Mouse (Mus musculus) CH12.LX (cell line): ENCODE data around the gene Chchd3. TPM values are rescaled to one million over a fixed set of nuclear protein-coding genes. Genes with fewer than 3 reads are reported as not detected.

Experiments
- DNase-seq: peaks from one replicate; pipeline ENCODE4 v3.0.0-alpha.2; 2013; ENCODE audit errors: extremely low read depth
- H3K27ac ChIP-seq: 2 replicates; pipeline ENCODE4 v1.5.1; 2012; ENCODE audit warnings: low read depth, mild to moderate bottlenecking, control low read depth, moderate library complexity; ENCODE audit not compliant: insufficient read depth
- H3K27me3 ChIP-seq: replicated peaks from 2 replicates; pipeline ENCODE3; 2012; ENCODE audit warnings: inconsistent platforms
- H3K36me3 ChIP-seq, 2 experiments: replicated peaks in 1 of 2; 2 replicates each; pipeline versions ENCODE3 to v1.6.1; 2012; ENCODE audit warnings: inconsistent platforms in 1 of 2, low read length in 1 of 2, mild to moderate bottlenecking in 1 of 2, mixed read lengths in 1 of 2, moderate library complexity in 1 of 2; ENCODE audit not compliant: control insufficient read depth in 1 of 2, insufficient read depth in 1 of 2
- H3K4me1 ChIP-seq, 2 experiments: 2 replicates each; pipeline ENCODE4 v1.6.1; 2012; ENCODE audit warnings: inconsistent platforms in 1 of 2, moderate library complexity in 1 of 2; ENCODE audit not compliant: insufficient read depth in 2 of 2, control insufficient read depth in 1 of 2
- H3K4me2 ChIP-seq: 2 replicates; pipeline ENCODE4 v1.6.1; 2012; ENCODE audit warnings: low read depth, mild to moderate bottlenecking, control low read depth; ENCODE audit not compliant: poor library complexity, insufficient read depth, severe bottlenecking
- H3K4me3 ChIP-seq, 3 experiments: fragments of 150-350 bp in 1 of 3; sonication (generic) in 1 of 3; replicated peaks in 1 of 3; 2 replicates each; pipeline versions ENCODE3 to v1.5.1; 2011 to 2012; ENCODE audit warnings: low read depth in 2 of 3, low read length in 2 of 3, mild to moderate bottlenecking in 2 of 3, moderate library complexity in 2 of 3, control low read depth in 1 of 3, improper control_type of control experiment in 1 of 3, inconsistent platforms in 1 of 3, mixed read lengths in 1 of 3; ENCODE audit not compliant: poor library complexity in 1 of 3
- H3K79me2 ChIP-seq: replicated peaks from 2 replicates; pipeline ENCODE4 v1.6.1; 2012; ENCODE audit warnings: mild to moderate bottlenecking, moderate library complexity; ENCODE audit not compliant: control insufficient read depth, poor library complexity, insufficient read depth, severe bottlenecking; ENCODE audit errors: extremely low read depth
- H3K9ac ChIP-seq: 2 replicates; pipeline ENCODE4 v1.6.1; 2012; ENCODE audit warnings: low read depth, mild to moderate bottlenecking, control low read depth, moderate library complexity; ENCODE audit not compliant: insufficient read depth
- H3K9me3 ChIP-seq: replicated peaks from 2 replicates; pipeline ENCODE3; 2012; ENCODE audit warnings: low read length, inconsistent platforms, mixed read lengths
- BHLHE40 ChIP-seq: IDR thresholded peaks from 2 replicates; pipeline ENCODE4 v1.6.1; 2011; ENCODE audit warnings: mild to moderate bottlenecking, low read depth, low read length, improper control_type of control experiment
- CHD2 ChIP-seq: IDR thresholded peaks from 2 replicates; pipeline ENCODE4 v1.6.1; 2011; ENCODE audit warnings: low read length, improper control_type of control experiment
- EP300 ChIP-seq: IDR thresholded peaks from 2 replicates; pipeline ENCODE4 v1.6.1; 2011; ENCODE audit warnings: low read length, improper control_type of control experiment
- ETS1 ChIP-seq: conservative IDR thresholded peaks from 2 replicates; pipeline ENCODE4 v1.6.1; 2012; ENCODE audit warnings: low read depth, mild to moderate bottlenecking, inconsistent platforms, low read length, improper control_type of control experiment, moderate library complexity
- GABPA ChIP-seq: IDR thresholded peaks from 2 replicates; pipeline ENCODE4 v1.6.1; 2012; ENCODE audit warnings: low read depth, low read length, improper control_type of control experiment, inconsistent platforms; ENCODE audit not compliant: insufficient replicate concordance
- HCFC1 ChIP-seq: IDR thresholded peaks from 2 replicates; pipeline ENCODE4 v1.6.1; 2012; ENCODE audit warnings: low read depth, mild to moderate bottlenecking, inconsistent platforms, low read length, improper control_type of control experiment
- JUN ChIP-seq: IDR thresholded peaks from 2 replicates; pipeline ENCODE4 v1.6.1; 2011; ENCODE audit warnings: low read depth, mild to moderate bottlenecking, low read length, improper control_type of control experiment, moderate library complexity; ENCODE audit not compliant: insufficient read depth
- JUND ChIP-seq: conservative IDR thresholded peaks from 2 replicates; pipeline ENCODE4 v1.6.1; 2011; ENCODE audit warnings: low read depth, low read length, improper control_type of control experiment
- KAT2A ChIP-seq: IDR thresholded peaks from 2 replicates; pipeline ENCODE4 v1.6.1; 2012; ENCODE audit warnings: low read length, improper control_type of control experiment, inconsistent platforms; ENCODE audit not compliant: insufficient replicate concordance
- MAFK ChIP-seq: IDR thresholded peaks from 2 replicates; pipeline ENCODE4 v1.6.1; 2011; ENCODE audit warnings: low read length, improper control_type of control experiment; ENCODE audit not compliant: insufficient replicate concordance
- MAX ChIP-seq: IDR thresholded peaks from 2 replicates; pipeline ENCODE4 v1.6.1; 2011; ENCODE audit warnings: low read length, improper control_type of control experiment
- MAZ ChIP-seq: IDR thresholded peaks from 2 replicates; pipeline ENCODE4 v1.6.1; 2012; ENCODE audit warnings: low read depth, mild to moderate bottlenecking, inconsistent platforms, low read length, improper control_type of control experiment, moderate library complexity
- MEF2A ChIP-seq: IDR thresholded peaks from 2 replicates; pipeline ENCODE4 v1.6.1; 2014; ENCODE audit warnings: low read depth, mild to moderate bottlenecking, inconsistent platforms, low read length, improper control_type of control experiment, borderline replicate concordance
- MXI1 ChIP-seq: IDR thresholded peaks from 2 replicates; pipeline ENCODE4 v1.6.1; 2011; ENCODE audit warnings: mild to moderate bottlenecking, low read depth, low read length, improper control_type of control experiment
- PAX5 ChIP-seq: IDR thresholded peaks from 2 replicates; pipeline ENCODE4 v1.6.1; 2012; ENCODE audit warnings: low read length, inconsistent platforms, mixed read lengths
- POLR2A ChIP-seq: IDR thresholded peaks from 2 replicates; pipeline ENCODE4 v1.6.1; 2011; ENCODE audit warnings: low read depth, mild to moderate bottlenecking, improper control_type of control experiment, low read length
- POLR2AphosphoS2 ChIP-seq: IDR thresholded peaks from 2 replicates; pipeline ENCODE4 v1.6.1; 2011; ENCODE audit warnings: low read depth, low read length, improper control_type of control experiment
- RAD21 ChIP-seq: IDR thresholded peaks from 2 replicates; pipeline ENCODE4 v1.6.1; 2011; ENCODE audit warnings: low read depth, mild to moderate bottlenecking, low read length, improper control_type of control experiment, moderate library complexity
- RCOR1 ChIP-seq: conservative IDR thresholded peaks from 2 replicates; pipeline ENCODE4 v1.6.1; 2012; ENCODE audit warnings: low read depth, mild to moderate bottlenecking, inconsistent platforms, low read length, improper control_type of control experiment
- SIN3A ChIP-seq: IDR thresholded peaks from 2 replicates; pipeline ENCODE4 v1.6.1; 2012; ENCODE audit warnings: low read length, improper control_type of control experiment, inconsistent platforms
- SMC3 ChIP-seq: IDR thresholded peaks from 2 replicates; pipeline ENCODE4 v1.6.1; 2011; ENCODE audit warnings: low read depth, low read length, improper control_type of control experiment
- USF1 ChIP-seq: IDR thresholded peaks from 2 replicates; pipeline ENCODE4 v1.6.1; 2014; ENCODE audit warnings: low read depth, mild to moderate bottlenecking, inconsistent platforms, low read length, improper control_type of control experiment
- USF2 ChIP-seq: conservative IDR thresholded peaks from 2 replicates; pipeline ENCODE4 v1.6.1; 2011; ENCODE audit warnings: low read depth, low read length, improper control_type of control experiment
- ZC3H11A ChIP-seq: IDR thresholded peaks from 2 replicates; pipeline ENCODE4 v1.6.1; 2012; ENCODE audit warnings: low read depth, mild to moderate bottlenecking, inconsistent platforms, low read length, improper control_type of control experiment
- ZKSCAN1 ChIP-seq: IDR thresholded peaks from 2 replicates; pipeline ENCODE4 v1.6.1; 2012; ENCODE audit warnings: low read depth, inconsistent platforms, low read length, improper control_type of control experiment, borderline replicate concordance
- ZNF384 ChIP-seq: IDR thresholded peaks from 2 replicates; pipeline ENCODE4 v1.6.1; 2012; ENCODE audit warnings: low read depth, low read length, improper control_type of control experiment, inconsistent platforms
- dilution Hi-C: fragments of 300-500 bp; cut with MboI; formaldehyde crosslinking; loops from 2 replicates; pipeline ENCODE4 v1.14.3; 2020; ENCODE audit warnings: low sequenced_read_pairs; ENCODE audit not compliant: extremely low pct_unique_long_range_greater_than_20kb, extremely low pct_ligation_motif_present
- in situ Hi-C: fragments of 300-500 bp; cut with MboI; formaldehyde crosslinking; loops from 3 replicates; pipeline ENCODE4 v1.14.3; 2019; ENCODE audit warnings: low sequenced_read_pairs, low pct_ligation_motif_present, low pct_unique_long_range_greater_than_20kb, mixed read lengths
- polyA plus RNA-seq: library from polyadenylated mRNA; unstranded; fragments of >175 nt; gene quantifications from 2 replicates; pipeline ENCODE4 v1.2.1, GENCODE M21; 2012; ENCODE audit warnings: low read depth; ENCODE audit not compliant: insufficient read length
- total RNA-seq, 2 experiments: library from RNA; depleted of rRNA; stranded (reverse); fragments of 300-350 nt in 1 of 2; fragments of >200 nt in 1 of 2; gene quantifications; 2 replicates each; pipeline ENCODE4 v1.2.3; 2012 to 2014

Chchd3 gene
- total and polyA plus RNA-seq, 3 experiments = 116 to 197 (median 133) TPM

GRCm38 (mm10) chr6:32837939-32838301 lies 222.1 kb downstream of the Chchd3 start:
- in situ Hi-C loops = no loop called here
- Histone ChIP-seq H3K4me2 (no peak overlapping the region), H3K36me3 (peaks cover 3 to 27% of the 10 kb centered on the region in 2 experiments)
- TF ChIP-seq CHD2 (no peak), POLR2AphosphoS2 (no peak), BHLHE40 (no peak), SIN3A (no peak), POLR2A (no peak), HCFC1 (no peak), MEF2A (no peak), ZC3H11A (no peak), USF2 (no peak), MAZ (no peak), ZNF384 (no peak), EP300 (no peak), JUN (no peak), MAFK (no peak), MAX (no peak), SMC3 (no peak), JUND (no peak)
- TF ChIP-seq, all 38 proteins: peak for 0
- Histone ChIP-seq H3K27me3 (no peaks in the 10 kb centered on the region), H3K9ac (no peak overlapping the region), H3K9me3 (peaks cover 6% of the 10 kb centered on the region), H3K4me3 (no peak overlapping the region), H3K4me1 (no peaks in the 10 kb centered on the region), H3K27ac (no peak overlapping the region), H3K79me2 (no peaks in the 10 kb centered on the region)
- dilution Hi-C loops = no loop called here
- no peak for DNase-seq

- H3K79me2 ChIP-seq = no peaks in the 10 kb centered on the region
- DNase-seq = no peak
- in situ Hi-C loops (no loop called here), dilution Hi-C loops (no loop called here)
- no peaks in the 10 kb centered on the region for H3K4me1 ChIP-seq
- H3K27ac ChIP-seq = no peak overlapping the region
- no peak overlapping the region for H3K4me2 ChIP-seq
- H3K27me3 ChIP-seq = no peaks in the 10 kb centered on the region
- TF ChIP-seq ZKSCAN1 (no peak), RAD21 (no peak), GABPA (no peak), MAX (no peak), MXI1 (no peak), USF1 (no peak), ETS1 (no peak), KAT2A (no peak), CHD2 (no peak), EP300 (no peak), POLR2A (no peak), PAX5 (no peak), RCOR1 (no peak)
- H3K4me3 ChIP-seq = no peak overlapping the region
- H3K9me3 ChIP-seq = peaks cover 6% of the 10 kb centered on the region
- H3K9ac ChIP-seq = no peak overlapping the region
- peaks cover 3 to 27% of the 10 kb centered on the region in 2 experiments for H3K36me3 ChIP-seq
These were observed 222.7 kb downstream of the Chchd3 start for GRCm38 (mm10) chr6:32837165-32837938.
